Mouse (Mus musculus): Measurements from ENCODE around the gene Rab44.

Gene Rab44

GRCm38 (mm10) chr17:29168438-29168837, 54.5 kb downstream of the Rab44 start:
- no peak for DNase-seq (ENCODE audit: low spot score in 2 of 2)

- DNase-seq (ENCODE audit: low spot score in 2 of 2): no peak
These were observed 55.2 kb downstream of the Rab44 start for GRCm38 (mm10) chr17:29168996-29169601.

GRCm38 (mm10) chr17:29170431-29171000, 56.6 kb downstream of the Rab44 start:
- no peak for DNase-seq (ENCODE audit: low spot score in 2 of 2)

- peak; percentile 72 to 74 for DNase-seq (ENCODE audit: low spot score in 2 of 2)
These were observed 57.2 kb downstream of the Rab44 start for GRCm38 (mm10) chr17:29171001-29171772.

- DNase-seq (ENCODE audit: low spot score in 2 of 2): no peak
These were observed 58.1 kb downstream of the Rab44 start for GRCm38 (mm10) chr17:29172062-29172461.

- no peak for DNase-seq (ENCODE audit: low spot score in 2 of 2)
These were observed 59.2 kb downstream of the Rab44 start for GRCm38 (mm10) chr17:29173165-29173564.

GRCm38 (mm10) chr17:29175693-29176092, 61.7 kb downstream of the Rab44 start:
- no peak for DNase-seq (ENCODE audit: low spot score in 2 of 2)

- peak in 1 of 2 experiments; percentile 57 for DNase-seq (ENCODE audit: low spot score in 2 of 2)
These were observed 62.7 kb downstream of the Rab44 start for GRCm38 (mm10) chr17:29176391-29177267.

GRCm38 (mm10) chr17:29178503-29179059, 64.6 kb downstream of the Rab44 start:
- no peak for DNase-seq (ENCODE audit: low spot score in 2 of 2)

GRCm38 (mm10) chr17:29179917-29180316, 66.0 kb downstream of the Rab44 start:
- DNase-seq (ENCODE audit: low spot score in 2 of 2): no peak

GRCm38 (mm10) chr17:29180406-29181127, 66.6 kb downstream of the Rab44 start:
- DNase-seq (ENCODE audit: low spot score in 2 of 2): no peak

GRCm38 (mm10) chr17:29181751-29182150, 67.8 kb downstream of the Rab44 start:
- no peak for DNase-seq (ENCODE audit: low spot score in 2 of 2)

- DNase-seq (ENCODE audit: low spot score in 2 of 2): no peak
These were observed 69.2 kb downstream of the Rab44 start for GRCm38 (mm10) chr17:29183162-29183561.

- no peak for DNase-seq (ENCODE audit: low spot score in 2 of 2)
These were observed 71.6 kb downstream of the Rab44 start for GRCm38 (mm10) chr17:29185376-29186046.

- DNase-seq (ENCODE audit: low spot score in 2 of 2): no peak
These were observed 73.3 kb downstream of the Rab44 start for GRCm38 (mm10) chr17:29186989-29187859.

- no peak for DNase-seq (ENCODE audit: low spot score in 2 of 2)
These were observed 75.0 kb downstream of the Rab44 start for GRCm38 (mm10) chr17:29188989-29189388.

- DNase-seq (ENCODE audit: low spot score in 2 of 2): no peak
These were observed 81.6 kb downstream of the Rab44 start for GRCm38 (mm10) chr17:29195579-29195978.

All from urinary bladder, adult 18-20 months (tissue).